ENCODE assay signal across 8 mouse cellular contexts in genomic region chr17:26560526-26561289, GRCm38 (mm10). TPM values are rescaled to one million over a fixed set of nuclear protein-coding genes. Genes with fewer than 3 reads are reported as not detected.
DNase-seq lines count a peak whose midpoint lies in the region; ATAC-seq lines count a peak whose summit lies in the region.

No protein-coding gene starts in this region.

- H3K4me2 ChIP-seq in neural tube, embryonic 12.5 days (replicated peaks): peak overlapping the region; percentile 86

- H3K36me3 ChIP-seq in neural tube, embryonic 12.5 days: peaks cover 22% of the 10 kb centered on the region

- H3K9ac ChIP-seq in neural tube, embryonic 12.5 days: peak overlapping the region; percentile 87

- peak; percentile 33 for ATAC-seq in common myeloid progenitor, adult 5-6 weeks (replicated peaks; ENCODE audit: low read depth, poor library complexity, severe bottlenecking)
- ATAC-seq in inflammation-experienced regulatory T-cells, adult 6 months: peak; percentile 79
- peak; percentile 22; the same call in 1 of the 2 replicates for ATAC-seq in neural tube, embryonic 12.5 days (ENCODE audit: low FRiP score, low read depth)
- no peak for ATAC-seq in cerebellum, adult (ENCODE audit: insufficient number of reproducible peaks, low FRiP score, low TSS enrichment)

- no peaks in the 10 kb centered on the region for H3K9me3 ChIP-seq in neural tube, embryonic 12.5 days

- H3K27ac ChIP-seq in neural tube, embryonic 12.5 days: peak overlapping the region; percentile 50; the same call in 1 of the 2 replicates

- peaks cover 25% of the 10 kb centered on the region for H3K4me1 ChIP-seq in neural tube, embryonic 12.5 days

- 39% methylated on average over 9 of the region's 9 CpGs for WGBS in neural tube, embryonic 12.5 days

- DNase-seq in embryo, embryonic 10.5 days (ENCODE audit: low spot score): peak; percentile 25
- DNase-seq in embryo, embryonic 10 days (ENCODE audit: low spot score): no peak
- DNase-seq in 3T3-L1 (ENCODE audit: low read depth, low spot score): peak; percentile 86
- DNase-seq in kidney, postnatal 25 days: no peak

- H3K27me3 ChIP-seq in neural tube, embryonic 12.5 days (replicated peaks): no peaks in the 10 kb centered on the region

- H3K4me3 ChIP-seq in neural tube, embryonic 12.5 days: peak overlapping the region; percentile 89

RNA-seq across cellular contexts. Expression of gene Ergic1, which starts 0.6 kb away (rescaled TPM):
- 44.6 and 46.9 TPM in 2 replicates for total RNA-seq in common myeloid progenitor, adult 5-6 weeks (2017)
- 10 to 100 TPM; 35.9 to 50.4 (median 39.8) TPM for polyA plus RNA-seq in inflammation-experienced regulatory T-cells, adult 6 months (2017; shearing (Covaris generic))
- polyA plus RNA-seq in neural tube, embryonic 12.5 days (2016; fragmentation: Nextera tagmentation; extraction: Ambion mirVana): 85.1 and 86.8 TPM in 2 replicates

RNA-seq across cellular contexts. Expression of gene Dusp1, which starts 1.2 kb away (rescaled TPM):
- total RNA-seq in common myeloid progenitor, adult 5-6 weeks (2017): 73.2 and 84.6 TPM in 2 replicates
- polyA plus RNA-seq in inflammation-experienced regulatory T-cells, adult 6 months (2017; shearing (Covaris generic)): 10 to 100 TPM; 31.4 to 56.0 (median 32.0) TPM
- 33.6 and 36.8 TPM in 2 replicates for polyA plus RNA-seq in neural tube, embryonic 12.5 days (2016; fragmentation: Nextera tagmentation; extraction: Ambion mirVana)

Comparison
In these comparisons a context has a peak if more than half of its experiments do, and no peak if none do; other contexts are left out.
1. DNase-seq: peak in embryo, embryonic 10.5 days (single experiment) and 3T3-L1 (single experiment); none in embryo, embryonic 10 days (single experiment) and kidney, postnatal 25 days (0 of 2).